In the genomic region with DNA sequence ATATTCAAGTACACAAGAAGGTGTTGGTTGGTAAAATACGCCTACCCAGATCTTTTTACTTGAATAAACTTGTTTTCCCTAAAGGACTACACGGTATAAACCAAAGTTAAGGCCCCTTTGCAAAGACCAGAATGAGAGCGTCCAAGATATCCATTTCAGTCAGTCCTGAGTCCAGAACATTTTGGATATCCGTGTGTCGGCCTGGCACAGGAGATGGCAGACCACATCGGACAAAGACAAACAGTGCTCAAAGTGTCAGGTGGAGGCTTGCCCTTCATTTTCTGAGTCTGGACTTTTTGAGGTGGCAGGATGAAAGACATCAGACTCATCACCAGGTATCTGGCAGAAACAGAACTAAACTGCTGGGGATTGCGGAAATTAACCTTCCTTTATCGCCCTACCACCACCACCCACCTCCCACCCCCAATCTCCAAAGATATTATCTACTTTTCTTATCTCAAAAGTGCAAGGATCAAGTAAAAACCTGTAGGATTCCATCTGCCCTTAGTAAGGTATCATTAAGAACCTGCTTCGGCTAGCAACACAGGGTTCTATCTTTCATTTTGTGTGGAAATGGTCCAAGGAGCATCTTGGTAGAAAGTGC, we compare ENCODE assay signal across 8 mouse cellular contexts. TPM values are rescaled to one million over a fixed set of nuclear protein-coding genes. Genes with fewer than 3 reads are reported as not detected.
DNase-seq lines count a peak whose midpoint lies in the region; ATAC-seq and TF ChIP-seq lines count a peak whose summit lies in the region.

No protein-coding gene starts in this region.

- H3K9me3 ChIP-seq in kidney, postnatal 0 days (replicated peaks; ENCODE audit: low read length): no peaks in the 10 kb centered on the region
- no peaks in the 10 kb centered on the region for H3K9me3 ChIP-seq in embryonic facial prominence, embryonic 11.5 days (replicated peaks; ENCODE audit: control insufficient read depth, low read length)
- no peaks in the 10 kb centered on the region for H3K9me3 ChIP-seq in hindbrain, postnatal 0 days (ENCODE audit: low read length)
- no peaks in the 10 kb centered on the region for H3K9me3 ChIP-seq in midbrain, postnatal 0 days (ENCODE audit: low read length)

- H3K4me1 ChIP-seq in kidney, postnatal 0 days (replicated peaks; ENCODE audit: insufficient read depth, low read length): peaks cover 30% of the 10 kb centered on the region
- no peaks in the 10 kb centered on the region for H3K4me1 ChIP-seq in embryonic facial prominence, embryonic 11.5 days (ENCODE audit: control insufficient read depth, insufficient read depth, low read length)
- H3K4me1 ChIP-seq in hindbrain, postnatal 0 days (ENCODE audit: insufficient read depth, low read length): peaks cover 25% of the 10 kb centered on the region
- H3K4me1 ChIP-seq in midbrain, postnatal 0 days (ENCODE audit: insufficient read depth, low read length): peaks cover 16% of the 10 kb centered on the region

- WGBS in kidney, postnatal 0 days: 34% methylated on average over 9 of the region's 9 CpGs
- WGBS in embryonic facial prominence, embryonic 11.5 days: 46% methylated on average over 9 of the region's 9 CpGs
- WGBS in hindbrain, postnatal 0 days: 52% methylated on average over 9 of the region's 9 CpGs
- 47% methylated on average over 9 of the region's 9 CpGs for WGBS in midbrain, postnatal 0 days

- no peak overlapping the region for H3K27ac ChIP-seq in kidney, postnatal 0 days
- no peak overlapping the region for H3K27ac ChIP-seq in embryonic facial prominence, embryonic 11.5 days (replicated peaks; ENCODE audit: low read depth, low read length)
- H3K27ac ChIP-seq in hindbrain, postnatal 0 days: no peak overlapping the region
- H3K27ac ChIP-seq in midbrain, postnatal 0 days (ENCODE audit: low read depth, low read length): no peak overlapping the region

- H3K27me3 ChIP-seq in kidney, postnatal 0 days (ENCODE audit: insufficient read depth, low read length): no peaks in the 10 kb centered on the region
- no peaks in the 10 kb centered on the region for H3K27me3 ChIP-seq in embryonic facial prominence, embryonic 11.5 days (ENCODE audit: control insufficient read depth, insufficient read depth, low read length)
- no peaks in the 10 kb centered on the region for H3K27me3 ChIP-seq in hindbrain, postnatal 0 days (ENCODE audit: insufficient read depth, low read length)
- no peaks in the 10 kb centered on the region for H3K27me3 ChIP-seq in midbrain, postnatal 0 days (ENCODE audit: insufficient read depth, low read length)

- no peak for TF ChIP-seq CTCF in kidney, postnatal 0 days (IDR thresholded peaks at IDR 0.05; ENCODE audit: low read depth)
- no peak for TF ChIP-seq CTCF in hindbrain, postnatal 0 days (IDR thresholded peaks at IDR 0.05; ENCODE audit: low read depth)
- TF ChIP-seq CTCF in midbrain, postnatal 0 days (IDR thresholded peaks at IDR 0.05): no peak

- DNase-seq in kidney, postnatal 0 days (ENCODE audit: low spot score): no peak
- DNase-seq in kidney, adult 9 months: no peak
- DNase-seq in embryonic facial prominence, embryonic 11.5 days (ENCODE audit: low spot score): no peak
- DNase-seq in hindbrain, postnatal 0 days (ENCODE audit: low spot score): no peak
- no peak for DNase-seq in midbrain, postnatal 0 days (ENCODE audit: low spot score)
- DNase-seq in adrenal gland, postnatal 36 days: no peak
- DNase-seq in kidney, postnatal 25 days: no peak
- no peak for DNase-seq in cerebellum, adult 9-11 months

- ATAC-seq in kidney, postnatal 0 days (replicated peaks; ENCODE audit: low FRiP score, low read depth): no peak
- ATAC-seq in embryonic facial prominence, embryonic 11.5 days (replicated peaks; ENCODE audit: insufficient number of reproducible peaks, low FRiP score, low TSS enrichment, low read depth): no peak
- no peak for ATAC-seq in hindbrain, postnatal 0 days
- no peak for ATAC-seq in midbrain, postnatal 0 days (ENCODE audit: low FRiP score)

- peak overlapping the region; percentile 91; the same call in 1 of the 2 replicates for H3K9ac ChIP-seq in kidney, postnatal 0 days (ENCODE audit: low read depth, low read length)
- peak overlapping the region; percentile 4; the same call in 1 of the 2 replicates for H3K9ac ChIP-seq in embryonic facial prominence, embryonic 11.5 days (replicated peaks; ENCODE audit: low read length)
- H3K9ac ChIP-seq in hindbrain, postnatal 0 days (replicated peaks; ENCODE audit: low read length): no peak overlapping the region
- H3K9ac ChIP-seq in midbrain, postnatal 0 days (replicated peaks; ENCODE audit: low read length, poor library complexity, severe bottlenecking): no peak overlapping the region

- H3K36me3 ChIP-seq in kidney, postnatal 0 days (ENCODE audit: insufficient read depth, low read length): no peaks in the 10 kb centered on the region
- H3K36me3 ChIP-seq in embryonic facial prominence, embryonic 11.5 days (replicated peaks; ENCODE audit: control insufficient read depth, insufficient read depth, low read depth, low read length): no peaks in the 10 kb centered on the region
- no peaks in the 10 kb centered on the region for H3K36me3 ChIP-seq in hindbrain, postnatal 0 days (ENCODE audit: insufficient read depth, low read length)
- H3K36me3 ChIP-seq in midbrain, postnatal 0 days (ENCODE audit: insufficient read depth, low read length): no peaks in the 10 kb centered on the region

- H3K4me2 ChIP-seq in kidney, postnatal 0 days (ENCODE audit: low read length): peak overlapping the region; percentile 73
- H3K4me2 ChIP-seq in embryonic facial prominence, embryonic 11.5 days (ENCODE audit: low read depth, low read length): peak overlapping the region; percentile 88
- peak overlapping the region; percentile 66 for H3K4me2 ChIP-seq in hindbrain, postnatal 0 days (ENCODE audit: low read depth, low read length)
- peak overlapping the region; percentile 59 for H3K4me2 ChIP-seq in midbrain, postnatal 0 days (ENCODE audit: low read depth, low read length, poor library complexity, severe bottlenecking)

- peak overlapping the region; percentile 70 for H3K4me3 ChIP-seq in kidney, postnatal 0 days (replicated peaks; ENCODE audit: low read depth, low read length)
- peak overlapping the region; percentile 78 for H3K4me3 ChIP-seq in embryonic facial prominence, embryonic 11.5 days (ENCODE audit: low read depth, low read length)
- H3K4me3 ChIP-seq in hindbrain, postnatal 0 days (ENCODE audit: low read length): peak overlapping the region; percentile 93
- peak overlapping the region; percentile 90 for H3K4me3 ChIP-seq in midbrain, postnatal 0 days (ENCODE audit: low read depth, low read length)

RNA-seq across cellular contexts. Expression of gene Ybx3, which starts 1.8 kb away (rescaled TPM):
- 51.5 and 65.9 TPM in 2 replicates for polyA plus RNA-seq in kidney, postnatal 0 days (2015; fragmentation: Nextera tagmentation; extraction: Ambion mirVana)
- 40.3 and 64.2 TPM in 2 replicates for polyA plus RNA-seq in embryonic facial prominence, embryonic 11.5 days (2014; fragmentation: Nextera tagmentation; extraction: Ambion mirVana)
- 86.0 and 103 TPM in 2 replicates for total RNA-seq in hindbrain, postnatal 0 days (2014; rRNA removed)
- polyA plus RNA-seq in hindbrain, postnatal 0 days (2015; fragmentation: Nextera tagmentation; extraction: Ambion mirVana): 33.4 and 34.6 TPM in 2 replicates
- total RNA-seq in midbrain, postnatal 0 days (2014; rRNA removed): 104 and 111 TPM in 2 replicates
- polyA plus RNA-seq in midbrain, postnatal 0 days (2015; fragmentation: Nextera tagmentation; extraction: Ambion mirVana): 28.1 and 33.6 TPM in 2 replicates
- total RNA-seq in adrenal gland, postnatal 36 days (2021): 100 to 1,000 TPM; 200 to 230 TPM

RNA-seq across cellular contexts. Expression of gene Styk1, which starts 33.1 kb away (rescaled TPM):
- polyA plus RNA-seq in kidney, postnatal 0 days (2015; fragmentation: Nextera tagmentation; extraction: Ambion mirVana): 3.2 and 3.6 TPM in 2 replicates
- polyA plus RNA-seq in embryonic facial prominence, embryonic 11.5 days (2014; fragmentation: Nextera tagmentation; extraction: Ambion mirVana): 0.50 and 1.4 TPM in 2 replicates
- total RNA-seq in hindbrain, postnatal 0 days (2014; rRNA removed): 3.0 and 3.2 TPM in 2 replicates
- 4.3 and 5.1 TPM in 2 replicates for polyA plus RNA-seq in hindbrain, postnatal 0 days (2015; fragmentation: Nextera tagmentation; extraction: Ambion mirVana)
- 4.9 and 7.3 TPM in 2 replicates for total RNA-seq in midbrain, postnatal 0 days (2014; rRNA removed)
- 6.7 and 6.9 TPM in 2 replicates for polyA plus RNA-seq in midbrain, postnatal 0 days (2015; fragmentation: Nextera tagmentation; extraction: Ambion mirVana)
- under 1 TPM; 0.30 to 0.53 TPM for total RNA-seq in adrenal gland, postnatal 36 days (2021)

Comparison
In these comparisons a context has a peak if more than half of its experiments do, and no peak if none do; other contexts are left out.
1. H3K9ac ChIP-seq: peak in kidney, postnatal 0 days (single experiment) and embryonic facial prominence, embryonic 11.5 days (single experiment); none in hindbrain, postnatal 0 days (single experiment) and midbrain, postnatal 0 days (single experiment).
2. Peak in every context shown above with its lines, with median percentiles within 50 percentile points of each other: H3K4me2 ChIP-seq and H3K4me3 ChIP-seq.